Mouse (Mus musculus): ENCODE measurements around the gene Cd82.

GRCm38 (mm10) chr2:93433543-93433942 lies 29.4 kb downstream of the Cd82 start:
- TF ChIP-seq CTCF (IDR thresholded peaks at IDR 0.05; ENCODE audit: extremely low read depth, insufficient read length, insufficient replicate concordance, low read depth, low read length) = no peak
- no peak for TF ChIP-seq POLR2A (IDR thresholded peaks at IDR 0.05; ENCODE audit: low read depth, low read length)
